9 mouse cellular contexts compared by ENCODE assay signal in genomic region chr9:109875695-109876601, GRCm38 (mm10). TPM values are rescaled to one million over a fixed set of nuclear protein-coding genes. Genes with fewer than 3 reads are reported as not detected.
DNase-seq lines count a peak whose midpoint lies in the region; ATAC-seq and TF ChIP-seq lines count a peak whose summit lies in the region.
"Had no signal": no experiment of that assay in that cellular context is flagged by ENCODE, and none has a peak within 500 bp of the region (broad histone marks: within the 10 kb centered on the region; RNA-seq: fewer than 3 reads in every experiment).

No protein-coding gene starts in this region.

- peak overlapping the region; percentile 66 for H3K4me2 ChIP-seq in forebrain, embryonic 11.5 days (ENCODE audit: low read depth, low read length, severe bottlenecking)

- no peaks in the 10 kb centered on the region for H3K27me3 ChIP-seq in heart, adult 2 months (ENCODE audit: control insufficient read depth, insufficient read depth, low read length)
- no peaks in the 10 kb centered on the region for H3K27me3 ChIP-seq in forebrain, embryonic 11.5 days (ENCODE audit: control insufficient read depth, insufficient read depth, low read length)
- no peaks in the 10 kb centered on the region for H3K27me3 ChIP-seq in hindbrain, embryonic 10.5 days (ENCODE audit: insufficient read depth, poor library complexity, severe bottlenecking)

- no peak for TF ChIP-seq EP300 in heart, adult 2 months (IDR thresholded peaks at IDR 0.05; ENCODE audit: insufficient read depth, low read depth, low read length)

- peak; percentile 68 for ATAC-seq in forebrain, embryonic 11.5 days (replicated peaks; ENCODE audit: low FRiP score)

- no peak for TF ChIP-seq CTCF in heart, adult 2 months (IDR thresholded peaks at IDR 0.05)
- TF ChIP-seq CTCF in brain, embryonic 14.5 days (IDR thresholded peaks at IDR 0.05; ENCODE audit: borderline replicate concordance, extremely low read depth, insufficient read depth, insufficient read length) = no peak

- H3K79me2 ChIP-seq in heart, adult 2 months (replicated peaks; ENCODE audit: control insufficient read depth, insufficient read depth, low read length) = no peaks in the 10 kb centered on the region
- H3K79me2 ChIP-seq in macrophage (ENCODE audit: inconsistent target) = peaks cover 43% of the 10 kb centered on the region

- H3K27ac ChIP-seq in heart, adult 2 months = peak overlapping the region; percentile 84
- H3K27ac ChIP-seq in forebrain, embryonic 11.5 days (ENCODE audit: low read depth, low read length) = peak overlapping the region; percentile 87
- peak overlapping the region; percentile 90 for H3K27ac ChIP-seq in hindbrain, embryonic 10.5 days
- H3K27ac ChIP-seq in macrophage = peak overlapping the region; percentile 53

- intact Hi-C loops in heart, adult 2 months (cut with DNase I) = no loop called here
- intact Hi-C loops in heart, postnatal 25 days (cut with DNase I) = no loop called here
- intact Hi-C loops in left cerebral cortex, postnatal 25 days (cut with DNase I) = no loop called here

- peak overlapping the region; percentile 88 for H3K9ac ChIP-seq in heart, adult 2 months (ENCODE audit: low read depth, low read length)
- H3K9ac ChIP-seq in forebrain, embryonic 11.5 days (ENCODE audit: low read length) = peak overlapping the region; percentile 97

- TF ChIP-seq POLR2A in heart, adult 2 months (IDR thresholded peaks at IDR 0.05; ENCODE audit: insufficient read depth, low read depth, low read length) = no peak; the same call in 1 of the 2 replicates
- no peak for TF ChIP-seq POLR2A in brain, embryonic 14.5 days (IDR thresholded peaks at IDR 0.05; ENCODE audit: borderline replicate concordance, extremely low read depth, insufficient read depth, insufficient read length, poor library complexity, severe bottlenecking)

- H3K36me3 ChIP-seq in heart, adult 2 months (ENCODE audit: control insufficient read depth, insufficient read depth, low read length) = peaks cover 3% of the 10 kb centered on the region
- peaks cover 20% of the 10 kb centered on the region for H3K36me3 ChIP-seq in forebrain, embryonic 11.5 days (ENCODE audit: control insufficient read depth, insufficient read depth, low read length)
- H3K36me3 ChIP-seq in hindbrain, embryonic 10.5 days = peaks cover 42% of the 10 kb centered on the region
- H3K36me3 ChIP-seq in macrophage (ENCODE audit: inconsistent target) = peaks cover 17% of the 10 kb centered on the region

- under 1% methylated on average over 75 of the region's 76 CpGs for WGBS in heart, adult 2 months
- WGBS in forebrain, embryonic 11.5 days = under 1% methylated on average over 73 of the region's 76 CpGs
- WGBS in hindbrain, embryonic 10.5 days = under 1% methylated on average over 76 of the region's 76 CpGs
- WGBS in macrophage (ENCODE audit: missing documents) = under 1% methylated on average over 75 of the region's 76 CpGs

- DNase-seq in heart, adult 2 months = no peak
- DNase-seq in heart, postnatal 25 days (ENCODE audit: low spot score) = no peak
- peak; percentile 54 for DNase-seq in brain, embryonic 14.5 days (ENCODE audit: low read depth)
- peak; percentile 75 for DNase-seq in forebrain, embryonic 11.5 days (ENCODE audit: low spot score)
- peak; percentile 45 for DNase-seq in hindbrain, embryonic 10.5 days (ENCODE audit: low spot score)
- DNase-seq in left cerebral cortex, postnatal 25 days (ENCODE audit: low spot score in 2 of 2) = peak; percentile 31 to 53
- peak; percentile 5 to 27 for DNase-seq in right cerebral cortex, postnatal 36 days (ENCODE audit: low spot score in 2 of 2)

- no peaks in the 10 kb centered on the region for H3K9me3 ChIP-seq in forebrain, embryonic 11.5 days (ENCODE audit: control insufficient read depth, low read length)
- no peaks in the 10 kb centered on the region for H3K9me3 ChIP-seq in hindbrain, embryonic 10.5 days

- no peaks in the 10 kb centered on the region for H3K4me1 ChIP-seq in heart, adult 2 months (ENCODE audit: control insufficient read depth, insufficient read depth, low read length)
- no peaks in the 10 kb centered on the region for H3K4me1 ChIP-seq in forebrain, embryonic 11.5 days (replicated peaks; ENCODE audit: control insufficient read depth, insufficient read depth, low read length)
- H3K4me1 ChIP-seq in hindbrain, embryonic 10.5 days (replicated peaks) = peaks cover 15% of the 10 kb centered on the region

- H3K4me3 ChIP-seq in heart, adult 2 months = peak overlapping the region; percentile 74
- H3K4me3 ChIP-seq in forebrain, embryonic 11.5 days (ENCODE audit: low read depth, low read length) = peak overlapping the region; percentile 96
- peak overlapping the region; percentile 69 for H3K4me3 ChIP-seq in hindbrain, embryonic 10.5 days
- H3K4me3 ChIP-seq in macrophage (ENCODE audit: inconsistent target) = peak overlapping the region; percentile 83

RNA-seq across cellular contexts. Expression of gene Cdc25a, which starts 0.6 kb away (rescaled TPM):
- total RNA-seq in heart, adult 2 months (2021) = 1 to 10 TPM; 4.4 to 4.9 TPM
- polyA plus RNA-seq in heart, adult 2 months (2012; rRNA removed) = 2.1 and 2.8 TPM in 2 replicates
- 1 to 10 TPM; 5.1 to 6.1 TPM for total RNA-seq in heart, postnatal 25 days (2021)
- 15.4 and 16.7 TPM in 2 replicates for polyA plus RNA-seq in brain, embryonic 14.5 days (2012; rRNA removed)
- polyA plus RNA-seq in forebrain, embryonic 11.5 days (2014; fragmentation: Nextera tagmentation; extraction: Ambion mirVana) = 42.3 and 45.8 TPM in 2 replicates
- 36.6 and 40.6 TPM in 2 replicates for polyA plus RNA-seq in hindbrain, embryonic 10.5 days (2016; fragmentation: Nextera tagmentation; extraction: Ambion mirVana)
- total RNA-seq in left cerebral cortex, postnatal 25 days (2021) = 1 to 10 TPM; 3.9 to 4.0 TPM
- 10 to 100 TPM in 16 of 26 experiments, 1 to 10 TPM in 10; 3.1 to 26.5 (median 13.8) TPM for total RNA-seq in macrophage (2018; cell fraction: chromatin; rRNA removed)
- total RNA-seq in macrophage (2018; cell fraction: cytosol; rRNA removed) = 1 to 10 TPM; 2.9 to 8.6 (median 7.4) TPM
- total RNA-seq in macrophage (2018; cell fraction: nucleus; rRNA removed) = 10 to 100 TPM in 12 of 26 experiments, 1 to 10 TPM in 14; 3.0 to 35.4 (median 8.7) TPM
- 6.2 to 15.8 TPM (median 6.5 TPM) in 3 replicates for polyA plus RNA-seq in macrophage (2018)

RNA-seq across cellular contexts. Expression of gene Camp, which starts 26.5 kb away (rescaled TPM):
- total RNA-seq in heart, adult 2 months (2021) = not detected
- polyA plus RNA-seq in heart, adult 2 months (2012; rRNA removed) = 0.35 and 1.5 TPM in 2 replicates
- total RNA-seq in heart, postnatal 25 days (2021) = not detected
- 0.53 and 0.94 TPM in 2 replicates for polyA plus RNA-seq in brain, embryonic 14.5 days (2012; rRNA removed)
- 0.44 TPM in 1 of 2 replicates, not detected in the other for polyA plus RNA-seq in forebrain, embryonic 11.5 days (2014; fragmentation: Nextera tagmentation; extraction: Ambion mirVana)
- polyA plus RNA-seq in hindbrain, embryonic 10.5 days (2016; fragmentation: Nextera tagmentation; extraction: Ambion mirVana) = not detected in 2 replicates
- total RNA-seq in left cerebral cortex, postnatal 25 days (2021) = not detected
- total RNA-seq in macrophage (2018; cell fraction: chromatin; rRNA removed) = not detected
- total RNA-seq in macrophage (2018; cell fraction: cytosol; rRNA removed) = 1 to 10 TPM in 2 of 26 experiments, under 1 TPM in 23, not detected in 1; 0.26 to 2.0 (median 0.61) TPM
- total RNA-seq in macrophage (2018; cell fraction: nucleus; rRNA removed) = not detected
- 0.67 to 1.3 TPM in 2 of 3 replicates, not detected in the other for polyA plus RNA-seq in macrophage (2018)
- total RNA-seq: layer of hippocampus, postnatal 36 days had no signal

RNA-seq across cellular contexts. Expression of gene Nme6, which starts 43.4 kb away (rescaled TPM):
- 10 to 100 TPM; 20.1 to 20.6 TPM for total RNA-seq in heart, adult 2 months (2021)
- polyA plus RNA-seq in heart, adult 2 months (2012; rRNA removed) = 31.0 and 43.0 TPM in 2 replicates
- 10 to 100 TPM; 19.5 to 20.1 TPM for total RNA-seq in heart, postnatal 25 days (2021)
- polyA plus RNA-seq in brain, embryonic 14.5 days (2012; rRNA removed) = 54.5 and 62.4 TPM in 2 replicates
- 98.6 and 105 TPM in 2 replicates for polyA plus RNA-seq in forebrain, embryonic 11.5 days (2014; fragmentation: Nextera tagmentation; extraction: Ambion mirVana)
- polyA plus RNA-seq in hindbrain, embryonic 10.5 days (2016; fragmentation: Nextera tagmentation; extraction: Ambion mirVana) = 106 and 108 TPM in 2 replicates
- total RNA-seq in left cerebral cortex, postnatal 25 days (2021) = 1 to 10 TPM; 7.3 to 7.7 TPM
- 10 to 100 TPM in 18 of 26 experiments, 1 to 10 TPM in 8; 1.9 to 24.8 (median 11.6) TPM for total RNA-seq in macrophage (2018; cell fraction: chromatin; rRNA removed)
- 10 to 100 TPM in 24 of 26 experiments, 1 to 10 TPM in 2; 8.0 to 22.8 (median 15.2) TPM for total RNA-seq in macrophage (2018; cell fraction: cytosol; rRNA removed)
- total RNA-seq in macrophage (2018; cell fraction: nucleus; rRNA removed) = 10 to 100 TPM in 11 of 26 experiments, 1 to 10 TPM in 15; 4.5 to 19.4 (median 9.4) TPM
- 12.4 to 23.1 TPM (median 13.3 TPM) in 3 replicates for polyA plus RNA-seq in macrophage (2018)

RNA-seq across cellular contexts. Expression of gene Map4, which starts 55.3 kb away (rescaled TPM):
- 100 to 1,000 TPM; 279 to 331 TPM for total RNA-seq in heart, adult 2 months (2021)
- 172 and 183 TPM in 2 replicates for polyA plus RNA-seq in heart, adult 2 months (2012; rRNA removed)
- total RNA-seq in heart, postnatal 25 days (2021) = 100 to 1,000 TPM; 283 TPM
- polyA plus RNA-seq in brain, embryonic 14.5 days (2012; rRNA removed) = 161 and 224 TPM in 2 replicates
- polyA plus RNA-seq in forebrain, embryonic 11.5 days (2014; fragmentation: Nextera tagmentation; extraction: Ambion mirVana) = 76.2 and 77.7 TPM in 2 replicates
- 71.6 and 96.3 TPM in 2 replicates for polyA plus RNA-seq in hindbrain, embryonic 10.5 days (2016; fragmentation: Nextera tagmentation; extraction: Ambion mirVana)
- total RNA-seq in left cerebral cortex, postnatal 25 days (2021) = 100 to 1,000 TPM; 350 to 364 TPM
- 100 to 1,000 TPM; 148 to 574 (median 186) TPM for total RNA-seq in macrophage (2018; cell fraction: chromatin; rRNA removed)
- total RNA-seq in macrophage (2018; cell fraction: cytosol; rRNA removed) = 100 to 1,000 TPM in 10 of 26 experiments, 10 to 100 TPM in 16; 68.7 to 132 (median 94.2) TPM
- 100 to 1,000 TPM in 24 of 26 experiments, 10 to 100 TPM in 2; 88.2 to 457 (median 140) TPM for total RNA-seq in macrophage (2018; cell fraction: nucleus; rRNA removed)
- 55.4 to 76.9 TPM (median 66.0 TPM) in 3 replicates for polyA plus RNA-seq in macrophage (2018)

Comparison
In these comparisons a context has a peak if more than half of its experiments do, and no peak if none do; other contexts are left out.
1. DNase-seq: peak in brain, embryonic 14.5 days (single experiment), forebrain, embryonic 11.5 days (single experiment), hindbrain, embryonic 10.5 days (single experiment), left cerebral cortex, postnatal 25 days (2 of 2) and right cerebral cortex, postnatal 36 days (2 of 2); none in heart, adult 2 months (0 of 2) and heart, postnatal 25 days (single experiment).
2. Peak in every context shown above with its lines, with median percentiles within 50 percentile points of each other: H3K27ac ChIP-seq and H3K4me3 ChIP-seq.